ENCODE assay signal across 27 mouse cellular contexts in the genomic region with DNA sequence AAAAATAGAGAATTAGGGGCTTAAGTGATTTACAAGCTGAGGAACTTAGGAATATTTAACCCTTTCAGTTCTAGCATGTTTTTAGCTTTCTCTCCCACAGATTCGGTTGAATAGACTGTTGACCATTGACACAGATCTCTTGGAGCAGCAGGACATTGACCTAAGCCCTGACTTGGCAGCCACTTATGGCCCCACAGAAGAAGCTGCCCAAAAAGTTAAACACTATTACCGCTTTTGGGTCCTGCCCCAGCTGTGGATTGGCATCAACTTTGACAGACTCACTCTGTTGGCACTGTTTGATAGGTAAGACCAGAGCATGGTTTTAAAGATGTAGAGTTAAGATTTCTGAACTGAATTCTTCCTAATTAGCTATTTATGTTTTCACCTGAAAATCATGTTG.
A peak's percentile ranks its signal among the peaks of the same experiment; 100 is the strongest.
DNase-seq lines count a peak whose midpoint lies in the region; ATAC-seq lines count a peak whose summit lies in the region.
"Had no signal": no experiment of that assay in that cellular context is flagged by ENCODE, and none has a peak within 500 bp of the region (broad histone marks: within the 10 kb centered on the region; RNA-seq: fewer than 3 reads in every experiment).

No protein-coding gene starts in this region.

- H3K27ac ChIP-seq in kidney, embryonic 16.5 days (ENCODE audit: low read length) = no peak overlapping the region
- H3K27ac ChIP-seq: embryonic facial prominence, embryonic 10.5 days; embryonic facial prominence, embryonic 13.5 days; forebrain, embryonic 12.5 days; forebrain, embryonic 15.5 days; hindbrain, embryonic 10.5 days; hindbrain, embryonic 13.5 days had no signal

- DNase-seq in adrenal gland, postnatal 10 days = peak; percentile 46
- no peak for DNase-seq in adrenal gland, postnatal 36 days
- peak; percentile 17 for DNase-seq in kidney, adult 11 months
- no peak for DNase-seq in kidney, adult 18-20 months
- peak; percentile 55 for DNase-seq in kidney, adult 9 months
- DNase-seq in adipocyte (ENCODE audit: low spot score) = peak; percentile 75
- DNase-seq in frontal cortex, postnatal 36 days (ENCODE audit: low spot score in 2 of 2) = no peak
- DNase-seq: adrenal gland, postnatal 25 days; cerebellum, adult 11-12 months; cerebellum, adult 8-10 months; cerebellum, postnatal 10 days; cerebellum, postnatal 36 days; embryo, embryonic 11 days; gastrocnemius, postnatal 10 days; gastrocnemius, postnatal 36 days; heart, postnatal 36 days had no signal

- no peaks in the 10 kb centered on the region for H3K9me3 ChIP-seq in kidney, embryonic 16.5 days (ENCODE audit: low read length)
- H3K9me3 ChIP-seq: embryonic facial prominence, embryonic 10.5 days; embryonic facial prominence, embryonic 13.5 days; forebrain, embryonic 12.5 days; forebrain, embryonic 15.5 days; hindbrain, embryonic 10.5 days; hindbrain, embryonic 13.5 days had no signal

- H3K36me3 ChIP-seq in kidney, embryonic 16.5 days (ENCODE audit: insufficient read depth, low read length) = peaks cover 14% of the 10 kb centered on the region; the same call in 1 of the 2 replicates

- no peak overlapping the region for H3K4me2 ChIP-seq in kidney, embryonic 16.5 days (replicated peaks; ENCODE audit: low read depth, low read length)
- H3K4me2 ChIP-seq: embryonic facial prominence, embryonic 13.5 days; forebrain, embryonic 12.5 days; forebrain, embryonic 15.5 days; heart, embryonic 11.5 days; hindbrain, embryonic 13.5 days had no signal

- no peak overlapping the region for H3K9ac ChIP-seq in kidney, embryonic 16.5 days (replicated peaks; ENCODE audit: low read length)
- H3K9ac ChIP-seq: embryonic facial prominence, embryonic 13.5 days; forebrain, embryonic 12.5 days; forebrain, embryonic 15.5 days; hindbrain, embryonic 13.5 days had no signal

- no peaks in the 10 kb centered on the region for H3K27me3 ChIP-seq in kidney, embryonic 16.5 days (ENCODE audit: insufficient read depth, low read length)
- H3K27me3 ChIP-seq: embryonic facial prominence, embryonic 13.5 days; forebrain, embryonic 12.5 days; forebrain, embryonic 15.5 days; hindbrain, embryonic 13.5 days had no signal

- H3K4me1 ChIP-seq in kidney, embryonic 16.5 days (ENCODE audit: insufficient read depth, low read length) = no peaks in the 10 kb centered on the region
- H3K4me1 ChIP-seq: embryonic facial prominence, embryonic 10.5 days; embryonic facial prominence, embryonic 13.5 days; forebrain, embryonic 12.5 days; forebrain, embryonic 15.5 days; hindbrain, embryonic 10.5 days had no signal

- no peak for ATAC-seq in kidney, embryonic 16.5 days (ENCODE audit: low FRiP score, low TSS enrichment)
- ATAC-seq: activated CD4-positive, CD25-positive, alpha-beta regulatory T cell, adult 4 months; forebrain, embryonic 15.5 days; hindbrain, embryonic 16.5 days had no signal

- H3K4me3 ChIP-seq in kidney, embryonic 16.5 days (ENCODE audit: low read length) = no peak overlapping the region
- H3K4me3 ChIP-seq: embryonic facial prominence, embryonic 10.5 days; embryonic facial prominence, embryonic 13.5 days; erythroblast, embryonic 14.5 days; forebrain, embryonic 12.5 days; forebrain, embryonic 15.5 days; hindbrain, embryonic 10.5 days; hindbrain, embryonic 13.5 days had no signal

- WGBS in kidney, embryonic 16.5 days = 91% methylated on average over 2 of the region's 2 CpGs

Comparison
In these comparisons a context has a peak if more than half of its experiments do, and no peak if none do; other contexts are left out.
1. DNase-seq: peak in adrenal gland, postnatal 10 days (single experiment), kidney, adult 11 months (single experiment), kidney, adult 9 months (single experiment) and adipocyte (single experiment); none in adrenal gland, postnatal 36 days (0 of 2), kidney, adult 18-20 months (single experiment) and frontal cortex, postnatal 36 days (0 of 2).